Comparison of ENCODE assay signal across 8 mouse cellular contexts in the genomic region with DNA sequence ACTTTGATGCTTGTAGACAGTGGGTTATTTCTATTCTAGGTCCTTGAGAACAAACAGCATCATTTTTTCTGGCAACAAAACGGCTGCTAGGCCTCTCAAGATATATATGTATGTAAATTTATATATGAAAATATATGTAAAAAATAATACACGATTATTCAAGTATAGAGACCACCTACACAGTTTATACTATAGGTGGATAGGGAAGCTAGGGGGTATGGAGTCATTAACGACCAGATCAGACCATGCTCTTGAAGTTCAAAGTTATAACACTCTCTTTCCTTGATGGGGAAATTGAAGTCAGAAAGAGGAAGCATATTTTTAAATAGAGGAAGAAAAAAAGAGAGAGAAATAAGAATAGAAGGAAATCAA. TPM values are rescaled to one million over a fixed set of nuclear protein-coding genes. Genes with fewer than 3 reads are reported as not detected.
DNase-seq lines count a peak whose midpoint lies in the region; ATAC-seq and TF ChIP-seq lines count a peak whose summit lies in the region.

No protein-coding gene starts in this region.

- H3K4me1 ChIP-seq in hindbrain, embryonic 10.5 days (replicated peaks) = 0 out of 2 replicates have a peak, but pooled peaks cover 4% of the 10 kb centered on the region
- H3K4me1 ChIP-seq in hindbrain, embryonic 14.5 days (replicated peaks; ENCODE audit: control insufficient read depth, insufficient read depth, low read length) = peaks cover 5% of the 10 kb centered on the region; the same call in 1 of the 2 replicates
- peaks cover 2 to 3% of the 10 kb centered on the region in 2 experiments; a peak in 3 of 4 replicates for H3K4me1 ChIP-seq in MEL (ENCODE audit: control insufficient read depth in 1 of 2, insufficient read depth in 2 of 2, low read length in 2 of 2)

- peak overlapping the region; percentile 66; the same call in 1 of the 2 replicates for H3K4me3 ChIP-seq in hindbrain, embryonic 10.5 days
- H3K4me3 ChIP-seq in hindbrain, embryonic 14.5 days (replicated peaks; ENCODE audit: low read length) = no peak overlapping the region
- H3K4me3 ChIP-seq in MEL (ENCODE audit: control insufficient read depth in 1 of 2, insufficient read depth in 1 of 2, low read depth in 2 of 2, low read length in 2 of 2) = peak overlapping the region in 1 of 2 experiments; percentile 32; a peak in 2 of 4 replicates

- no peak for TF ChIP-seq RAD21 in MEL (IDR thresholded peaks at IDR 0.05; ENCODE audit: low read depth, low read length)

- no peak overlapping the region for H3K27ac ChIP-seq in hindbrain, embryonic 10.5 days
- H3K27ac ChIP-seq in hindbrain, embryonic 14.5 days = no peak overlapping the region
- H3K27ac ChIP-seq in MEL (ENCODE audit: control insufficient read depth, low read depth, low read length) = 0 out of 2 replicates have a peak overlapping the region, but pooled peaks have one; percentile 39

- H3K27me3 ChIP-seq in hindbrain, embryonic 10.5 days (ENCODE audit: insufficient read depth, poor library complexity, severe bottlenecking) = no peaks in the 10 kb centered on the region
- H3K27me3 ChIP-seq in hindbrain, embryonic 14.5 days (ENCODE audit: control insufficient read depth, insufficient read depth, low read length) = no peaks in the 10 kb centered on the region
- H3K27me3 ChIP-seq in MEL (ENCODE audit: control insufficient read depth in 1 of 2, insufficient read depth in 2 of 2, low read length in 2 of 2) = no peaks in the 10 kb centered on the region

- no peak for ATAC-seq in hindbrain, embryonic 14.5 days (ENCODE audit: low FRiP score)
- ATAC-seq in granulocyte monocyte progenitor cell, adult 5-6 weeks (replicated peaks; ENCODE audit: poor library complexity, severe bottlenecking) = peak; percentile 46
- peak; percentile 36 for ATAC-seq in megakaryocyte, adult 5-6 weeks (ENCODE audit: poor library complexity, severe bottlenecking)

- no peak overlapping the region for H3K9ac ChIP-seq in hindbrain, embryonic 14.5 days
- peak overlapping the region; percentile 32; the same call in 1 of the 2 replicates for H3K9ac ChIP-seq in MEL (ENCODE audit: control insufficient read depth, low read depth, low read length, poor library complexity, severe bottlenecking)

- TF ChIP-seq EP300 in MEL (IDR thresholded peaks at IDR 0.05; ENCODE audit: low read depth in 1 of 2, low read length in 2 of 2) = peak in 1 of 2 experiments; percentile 41; a peak in 1 of 4 replicates

- TF ChIP-seq CTCF in MEL (IDR thresholded peaks at IDR 0.05 in 2 of 3, conservative IDR thresholded peaks at IDR 0.05 in 1 of 3; ENCODE audit: control insufficient read depth in 1 of 3, insufficient read depth in 1 of 3, low read depth in 2 of 3, low read length in 3 of 3, poor library complexity in 1 of 3, severe bottlenecking in 1 of 3) = no peak

- H3K4me2 ChIP-seq in hindbrain, embryonic 14.5 days (replicated peaks) = no peak overlapping the region

- TF ChIP-seq POLR2A in MEL (IDR thresholded peaks at IDR 0.05; ENCODE audit: control insufficient read depth in 1 of 2, insufficient read depth in 1 of 2, low read depth in 1 of 2, low read length in 2 of 2, poor library complexity in 1 of 2) = no peak

- H3K36me3 ChIP-seq in hindbrain, embryonic 10.5 days = peaks cover 5% of the 10 kb centered on the region
- H3K36me3 ChIP-seq in hindbrain, embryonic 14.5 days (replicated peaks; ENCODE audit: control insufficient read depth, insufficient read depth) = 0 out of 2 replicates have a peak, but pooled peaks cover 3% of the 10 kb centered on the region
- H3K36me3 ChIP-seq in MEL (ENCODE audit: control insufficient read depth in 1 of 2, insufficient read depth in 2 of 2, low read length in 2 of 2) = peaks cover 0 to 8% of the 10 kb centered on the region in 2 experiments; a peak in 2 of 4 replicates

- WGBS in hindbrain, embryonic 10.5 days = 42% methylated on average over 3 of the region's 3 CpGs
- WGBS in hindbrain, embryonic 14.5 days = 30% methylated on average over 3 of the region's 3 CpGs

- no peaks in the 10 kb centered on the region for H3K9me3 ChIP-seq in hindbrain, embryonic 10.5 days
- no peaks in the 10 kb centered on the region for H3K9me3 ChIP-seq in hindbrain, embryonic 14.5 days (ENCODE audit: control insufficient read depth, low read length)
- no peaks in the 10 kb centered on the region for H3K9me3 ChIP-seq in MEL (replicated peaks; ENCODE audit: insufficient read depth, low read length)

- DNase-seq in hindbrain, embryonic 10.5 days (ENCODE audit: low spot score) = no peak
- no peak for DNase-seq in hindbrain, embryonic 14.5 days (ENCODE audit: low spot score)
- no peak for DNase-seq in MEL (ENCODE audit: low read depth, low spot score)
- no peak for DNase-seq in urinary bladder, postnatal 4 days (ENCODE audit: low spot score in 2 of 2)
- DNase-seq in heart, adult 8-10 months (ENCODE audit: low spot score) = no peak
- DNase-seq in layer of hippocampus, postnatal 36 days = no peak

- H3K79me2 ChIP-seq in MEL (ENCODE audit: control insufficient read depth, insufficient read depth, low read length, poor library complexity) = peaks cover 10% of the 10 kb centered on the region

TF ChIP-seq in MEL, 35 proteins besides CTCF, POLR2A, EP300 and RAD21:
- TF ChIP-seq CHD1 (IDR thresholded peaks at IDR 0.05; ENCODE audit: low read depth, low read length) = no peak
- no peak for TF ChIP-seq KAT2A (conservative IDR thresholded peaks at IDR 0.05; ENCODE audit: low read depth, low read length)
- TF ChIP-seq MXI1 (IDR thresholded peaks at IDR 0.05; ENCODE audit: low read depth, low read length) = peak; percentile 9; the same call in 1 of the 2 replicates
- TF ChIP-seq POLR2AphosphoS2 (IDR thresholded peaks at IDR 0.05; ENCODE audit: low read length) = no peak
- TF ChIP-seq GATA1 (IDR thresholded peaks at IDR 0.05; ENCODE audit: low read depth, low read length) = no peak
- TF ChIP-seq SIN3A (IDR thresholded peaks at IDR 0.05; ENCODE audit: low read length) = 0 out of 2 replicates have a peak, but pooled peaks have one; percentile 11
- TF ChIP-seq ZMIZ1 (IDR thresholded peaks at IDR 0.05; ENCODE audit: low read depth, low read length) = no peak
- TF ChIP-seq ZKSCAN1 (IDR thresholded peaks at IDR 0.05; ENCODE audit: low read depth, low read length) = no peak
- TF ChIP-seq BHLHE40 (IDR thresholded peaks at IDR 0.05; ENCODE audit: borderline replicate concordance, low read depth, low read length) = no peak
- no peak for TF ChIP-seq MYB (IDR thresholded peaks at IDR 0.05; ENCODE audit: low read depth, low read length)
- TF ChIP-seq SMC3 (IDR thresholded peaks at IDR 0.05; ENCODE audit: low read depth, low read length) = no peak

RNA-seq across cellular contexts. Expression of gene Lamp2, which starts 0.4 kb away (rescaled TPM):
- polyA plus RNA-seq in hindbrain, embryonic 10.5 days (2016; fragmentation: Nextera tagmentation; extraction: Ambion mirVana) = 67.9 and 71.2 TPM in 2 replicates
- 85.4 and 88.3 TPM in 2 replicates for polyA plus RNA-seq in hindbrain, embryonic 14.5 days (2014; fragmentation: Nextera tagmentation; extraction: Ambion mirVana)
- total RNA-seq in MEL (2012; rRNA removed) = 20.6 and 23.1 TPM in 2 replicates
- 10 to 100 TPM; 28.9 to 80.5 TPM for polyA plus RNA-seq in MEL (2012; ENCODE audit: insufficient read depth in 1 of 2, insufficient read length in 2 of 2, low read depth in 1 of 2, low replicate concordance in 2 of 2, missing spikeins in 1 of 2)
- 161 and 173 TPM in 2 replicates for total RNA-seq in granulocyte monocyte progenitor cell, adult 5-6 weeks (2014; fragmentation: Nextera tagmentation)
- 179 and 206 TPM in 2 replicates for total RNA-seq in granulocyte monocyte progenitor cell, adult 5-6 weeks (2017)
- 464 and 491 TPM in 2 replicates for total RNA-seq in megakaryocyte, adult 5-6 weeks (2015)
- total RNA-seq in megakaryocyte, adult 5-6 weeks (2017) = 317 and 338 TPM in 2 replicates
- 100 to 1,000 TPM; 135 to 137 (median 136) TPM for total RNA-seq in heart, adult 8-10 months (2022)
- 10 to 100 TPM; 67.3 to 71.6 TPM for total RNA-seq in layer of hippocampus, postnatal 36 days (2021)
